Mouse (Mus musculus) heart, postnatal 36 days (tissue): ENCODE data around the gene Fndc11. TPM values are rescaled to one million over a fixed set of nuclear protein-coding genes. Genes with fewer than 3 reads are reported as not detected.

Experiments used
- DNase-seq, 2 experiments: peaks; one replicate each; pipeline ENCODE4 v3.0.0; 2021 to 2022
- intact Hi-C: fragments of 180-260 bp; cut with DNase I; formaldehyde crosslinking; loops from one replicate; pipeline ENCODE4 v1.15.1; 2025
- total RNA-seq, 2 experiments: library from RNA; stranded (reverse); gene quantifications; 2 replicates each; pipeline ENCODE4 v1.2.3; 2021

Gene Fndc11
- total RNA-seq, 2 experiments from 2014 or later: 0.22 TPM; not detected in 1

DNA sequence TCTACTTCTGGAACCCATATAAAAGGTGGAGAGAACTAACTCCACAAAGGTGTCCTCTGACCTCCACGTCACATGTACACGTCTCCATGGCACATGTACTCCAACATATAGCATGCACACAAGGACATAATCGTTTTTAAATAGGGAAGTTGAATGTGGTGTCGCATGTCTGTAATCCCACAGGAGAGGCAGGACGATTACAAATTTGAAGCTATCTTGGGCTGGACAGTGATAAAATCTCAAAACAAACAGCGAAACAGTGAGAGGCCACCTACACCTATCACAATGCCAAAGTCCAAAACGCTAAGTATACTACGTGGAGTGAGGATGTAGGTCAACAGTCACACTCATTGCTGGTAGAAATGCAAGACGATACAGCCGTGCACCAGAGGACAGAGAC, 29.4 kb downstream of the Fndc11 start:
- DNase-seq: no peak
- intact Hi-C loops: no loop called here

DNA sequence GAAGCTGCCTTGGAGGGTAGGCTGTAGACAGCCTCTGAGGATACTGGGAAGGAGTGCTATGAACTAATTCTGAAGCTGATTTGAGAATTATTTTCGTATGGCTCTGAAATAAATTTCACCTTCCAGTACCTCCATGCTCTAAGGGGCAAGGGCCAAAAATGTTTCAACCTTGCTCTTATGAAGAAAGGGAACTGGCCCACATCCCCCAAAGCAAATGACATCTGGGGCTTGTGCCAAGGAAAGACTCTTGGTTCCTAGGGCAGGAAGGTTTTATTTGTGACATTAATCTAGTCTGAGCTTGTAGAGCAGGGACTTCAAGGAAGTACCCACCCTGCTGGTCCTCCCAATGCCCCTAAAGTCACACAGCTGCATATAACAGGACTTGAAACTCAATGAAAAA, 32.0 kb downstream of the Fndc11 start:
- intact Hi-C loops: no loop called here
- no peak for DNase-seq

DNA sequence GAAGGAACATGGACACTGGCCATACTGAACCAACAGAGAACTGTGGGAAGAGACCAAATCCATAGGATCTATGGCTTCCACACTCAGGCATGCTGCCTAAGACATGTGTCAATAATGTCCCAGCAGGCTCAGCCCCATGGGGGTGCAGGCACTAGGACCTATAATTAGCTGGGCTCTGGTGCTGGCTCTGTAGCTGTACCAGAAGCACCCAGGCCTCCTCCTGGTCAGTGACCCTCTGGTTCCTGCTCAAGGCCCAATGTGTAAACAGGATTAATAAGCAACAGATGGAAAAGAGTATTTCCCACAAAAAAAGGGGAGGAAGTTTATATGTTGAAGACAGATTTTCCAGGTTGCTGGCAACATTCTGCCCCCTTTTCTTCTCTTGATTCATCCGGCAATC, 33.4 kb downstream of the Fndc11 start:
- intact Hi-C loops: no loop called here

DNA sequence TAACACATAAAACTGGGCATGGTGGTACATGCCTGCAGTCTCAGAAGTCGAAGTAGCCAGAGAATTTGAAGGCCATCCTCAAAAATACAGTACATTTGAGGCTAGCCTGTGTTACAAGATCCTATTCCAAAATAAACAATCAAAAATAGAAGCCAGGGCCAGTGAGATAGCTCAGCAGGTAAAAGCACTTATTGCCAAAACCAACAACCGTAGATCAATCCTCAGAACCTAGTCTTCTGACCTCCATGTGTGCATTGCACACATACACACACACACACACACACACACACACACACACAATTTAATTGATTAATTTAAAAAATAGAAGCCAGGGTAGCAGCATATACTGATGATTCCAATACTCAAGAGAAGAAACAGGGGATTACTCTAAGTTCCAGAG, 47.0 kb downstream of the Fndc11 start:
- no peak for DNase-seq
- intact Hi-C loops: no loop called here

More for the DNA sequence above, 33.4 kb downstream of the Fndc11 start:
- DNase-seq: no peak

DNA sequence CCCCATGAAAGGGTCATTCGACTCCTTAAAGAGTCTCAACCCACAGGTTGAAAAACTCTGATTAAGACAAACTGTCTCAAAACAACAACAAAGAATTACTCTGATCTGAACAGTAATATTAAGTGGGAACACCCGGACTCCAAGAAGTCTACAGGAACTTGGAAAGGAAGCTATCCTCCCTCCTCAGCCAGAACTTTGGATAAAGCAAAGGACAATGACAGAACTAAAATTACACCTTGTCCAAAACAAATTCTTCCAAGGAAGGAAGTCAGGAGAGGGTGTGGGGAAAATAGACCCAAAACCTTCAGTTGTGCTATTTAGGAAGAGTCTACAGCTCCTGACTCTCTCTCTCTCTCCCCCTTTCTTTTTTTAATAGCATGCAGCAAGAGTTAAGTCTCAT, 52.3 kb downstream of the Fndc11 start:
- no peak for DNase-seq
- intact Hi-C loops: no loop called here

Other genes starting within 250 kb of the Fndc11 start
- under 1 TPM; 0.51 to 0.58 TPM for gene Col20a1, start 233.5 kb upstream of the Fndc11 start, total RNA-seq
- gene Chrna4, start 176.5 kb upstream of the Fndc11 start, total RNA-seq: not detected
- not detected for gene Kcnq2, start 84.7 kb upstream of the Fndc11 start, total RNA-seq
- 1,000 to 10,000 TPM; 1,480 to 1,577 TPM for gene Eef1a2, start 63.0 kb upstream of the Fndc11 start, total RNA-seq
- gene Ppdpf, start 32.8 kb upstream of the Fndc11 start, total RNA-seq: 10 to 100 TPM; 49.4 to 52.6 TPM
- gene Ptk6, start 17.2 kb upstream of the Fndc11 start, total RNA-seq: under 1 TPM in 1 of 2 experiments, not detected in 1; 0.05 TPM
- gene Srms, start 6.8 kb upstream of the Fndc11 start, total RNA-seq: under 1 TPM; 0.14 to 0.49 TPM
- gene Helz2, start 22.0 kb downstream of the Fndc11 start, total RNA-seq: 10 to 100 TPM in 1 of 2 experiments, 1 to 10 TPM in 1; 9.9 to 11.5 TPM
- 1 to 10 TPM; 9.0 to 9.6 TPM for gene Gmeb2, start 68.0 kb downstream of the Fndc11 start, total RNA-seq
- under 1 TPM; 0.38 to 0.53 TPM for gene Stmn3, start 94.5 kb downstream of the Fndc11 start, total RNA-seq
- gene Rtel1, start 99.7 kb downstream of the Fndc11 start, total RNA-seq: 10 to 100 TPM in 1 of 2 experiments, 1 to 10 TPM in 1; 9.3 to 10.1 TPM
- gene Zgpat, start 144.9 kb downstream of the Fndc11 start, total RNA-seq: 10 to 100 TPM; 17.6 to 22.3 TPM
- 10 to 100 TPM; 52.2 to 55.4 TPM for gene Arfrp1, start 145.4 kb downstream of the Fndc11 start, total RNA-seq
- 1 to 10 TPM; 5.1 to 6.7 TPM for gene Lime1, start 160.1 kb downstream of the Fndc11 start, total RNA-seq
- gene Zbtb46, start 239.4 kb downstream of the Fndc11 start, total RNA-seq: 10 to 100 TPM; 12.4 to 12.9 TPM